Mouse (Mus musculus) liver, postnatal 0 days (tissue): ENCODE data around the gene Wdr18.

ENCODE experiments used
- CTCF ChIP-seq: sonication (generic); IDR thresholded peaks from 2 replicates; pipeline ENCODE4 v1.5.1; 2016; ENCODE audit warnings: antibody characterized with exemption, low read depth
- EP300 ChIP-seq: IDR thresholded peaks from 2 replicates; pipeline ENCODE4 v1.6.1; 2016; ENCODE audit warnings: antibody characterized with exemption, low read depth, mild to moderate bottlenecking

- TF ChIP-seq CTCF (no peak), EP300 (no peak)
These were observed 38.9 kb upstream of the Wdr18 start, which contains the start of gene R3hdm4 for GRCm38 (mm10) chr10:79920958-79921535.
